Mouse (Mus musculus) adrenal gland, postnatal 14 days (tissue): ENCODE data around the gene Flrt1. TPM values are rescaled to one million over a fixed set of nuclear protein-coding genes. Genes with fewer than 3 reads are reported as not detected.

Experiments used
- DNase-seq: peaks from one replicate; pipeline ENCODE4 v3.0.0; 2021; ENCODE audit warnings: mixed read lengths
- total RNA-seq: library from RNA; stranded (reverse); gene quantifications from 2 replicates; pipeline ENCODE4 v1.2.3, GENCODE M21; 2021

Flrt1 gene
- total RNA-seq, 1 experiment from 2014 or later = 1.5 TPM

GRCm38 (mm10) chr19:7128551-7129475 is 23.3 kb upstream of the Flrt1 start:
- no peak for DNase-seq

GRCm38 (mm10) chr19:7126933-7127332 is 21.4 kb upstream of the Flrt1 start:
- DNase-seq = no peak

GRCm38 (mm10) chr19:7126209-7126608 is 20.7 kb upstream of the Flrt1 start:
- DNase-seq = no peak

GRCm38 (mm10) chr19:7125526-7126156 is 20.1 kb upstream of the Flrt1 start:
- DNase-seq = no peak

- no peak for DNase-seq
Observed at GRCm38 (mm10) chr19:7122698-7123306, 17.3 kb upstream of the Flrt1 start.

- DNase-seq = peak; percentile 67
Observed at GRCm38 (mm10) chr19:7122277-7122676, 16.7 kb upstream of the Flrt1 start.

GRCm38 (mm10) chr19:7121252-7121651 is 15.7 kb upstream of the Flrt1 start:
- DNase-seq = peak; percentile 81

GRCm38 (mm10) chr19:7117653-7118307 is 12.3 kb upstream of the Flrt1 start:
- no peak for DNase-seq

- DNase-seq = no peak
Observed at GRCm38 (mm10) chr19:7117141-7117540, 11.6 kb upstream of the Flrt1 start.

GRCm38 (mm10) chr19:7116038-7116731 is 10.7 kb upstream of the Flrt1 start:
- DNase-seq = no peak

- DNase-seq = no peak
Observed at GRCm38 (mm10) chr19:7113574-7113973, 8.0 kb upstream of the Flrt1 start.

- no peak for DNase-seq
Observed at GRCm38 (mm10) chr19:7112628-7113027, 7.1 kb upstream of the Flrt1 start.

- no peak for DNase-seq
Observed at GRCm38 (mm10) chr19:7111710-7112109, 6.2 kb upstream of the Flrt1 start.

GRCm38 (mm10) chr19:7111309-7111708 is 5.8 kb upstream of the Flrt1 start:
- no peak for DNase-seq

GRCm38 (mm10) chr19:7110875-7111274 is 5.3 kb upstream of the Flrt1 start:
- no peak for DNase-seq

GRCm38 (mm10) chr19:7110097-7110496 is 4.6 kb upstream of the Flrt1 start:
- no peak for DNase-seq

GRCm38 (mm10) chr19:7108114-7108905 is 2.8 kb upstream of the Flrt1 start:
- DNase-seq = peak; percentile 68

GRCm38 (mm10) chr19:7107174-7107573 is 1.6 kb upstream of the Flrt1 start:
- peak; percentile 45 for DNase-seq

- no peak for DNase-seq
Observed at GRCm38 (mm10) chr19:7106566-7106965, 1.0 kb upstream of the Flrt1 start.

GRCm38 (mm10) chr19:7103993-7104401 is 1.5 kb downstream of the Flrt1 start:
- no peak for DNase-seq
